In genomic region chr11:83263146-83263545, GRCm38 (mm10) we compare ENCODE assay signal across 9 mouse cellular contexts. TPM values are rescaled to one million over a fixed set of nuclear protein-coding genes. Genes with fewer than 3 reads are reported as not detected.
DNase-seq lines count a peak whose midpoint lies in the region; ATAC-seq lines count a peak whose summit lies in the region.
"Had no signal": no experiment of that assay in that cellular context is flagged by ENCODE, and none has a peak within 500 bp of the region (broad histone marks: within the 10 kb centered on the region; RNA-seq: fewer than 3 reads in every experiment).

No protein-coding gene starts in this region.

- H3K4me3 ChIP-seq in heart, embryonic 16.5 days (ENCODE audit: low read length): no peak overlapping the region
- H3K4me3 ChIP-seq in heart, embryonic 10.5 days: no peak overlapping the region
- no peak overlapping the region for H3K4me3 ChIP-seq in forebrain, embryonic 15.5 days

- no peaks in the 10 kb centered on the region for H3K4me1 ChIP-seq in heart, embryonic 16.5 days (ENCODE audit: control insufficient read depth, insufficient read depth, low read length)
- no peaks in the 10 kb centered on the region for H3K4me1 ChIP-seq in heart, embryonic 10.5 days
- no peaks in the 10 kb centered on the region for H3K4me1 ChIP-seq in forebrain, embryonic 15.5 days

- H3K36me3 ChIP-seq in heart, embryonic 16.5 days (ENCODE audit: control insufficient read depth, insufficient read depth): no peaks in the 10 kb centered on the region
- no peaks in the 10 kb centered on the region for H3K36me3 ChIP-seq in heart, embryonic 10.5 days
- no peaks in the 10 kb centered on the region for H3K36me3 ChIP-seq in forebrain, embryonic 15.5 days

- DNase-seq in heart, embryonic 10.5 days (ENCODE audit: low spot score): no peak
- no peak for DNase-seq in cerebellum, postnatal 25 days
- DNase-seq in urinary bladder, adult 18-20 months (ENCODE audit: low spot score in 2 of 2): no peak

- WGBS in heart, embryonic 16.5 days: 50% methylated on average over 3 of the region's 3 CpGs
- 56% methylated on average over 3 of the region's 3 CpGs for WGBS in heart, embryonic 10.5 days
- 55% methylated on average over 3 of the region's 3 CpGs for WGBS in forebrain, embryonic 15.5 days

- H3K9me3 ChIP-seq in heart, embryonic 16.5 days (replicated peaks; ENCODE audit: control insufficient read depth, low read length): no peaks in the 10 kb centered on the region
- no peaks in the 10 kb centered on the region for H3K9me3 ChIP-seq in heart, embryonic 10.5 days
- no peaks in the 10 kb centered on the region for H3K9me3 ChIP-seq in forebrain, embryonic 15.5 days

- no peak overlapping the region; the same call in 1 of the 2 replicates for H3K27ac ChIP-seq in heart, embryonic 16.5 days (ENCODE audit: low read length)
- no peak overlapping the region for H3K27ac ChIP-seq in heart, embryonic 10.5 days
- H3K27ac ChIP-seq in forebrain, embryonic 15.5 days (replicated peaks): no peak overlapping the region

- no peak overlapping the region for H3K4me2 ChIP-seq in heart, embryonic 16.5 days (ENCODE audit: low read depth, low read length)
- H3K4me2 ChIP-seq in forebrain, embryonic 15.5 days (replicated peaks): no peak overlapping the region

- no peaks in the 10 kb centered on the region for H3K27me3 ChIP-seq in heart, embryonic 16.5 days (ENCODE audit: control insufficient read depth, insufficient read depth, low read length)
- no peaks in the 10 kb centered on the region for H3K27me3 ChIP-seq in heart, embryonic 10.5 days (ENCODE audit: insufficient read depth, poor library complexity, severe bottlenecking)
- no peaks in the 10 kb centered on the region for H3K27me3 ChIP-seq in forebrain, embryonic 15.5 days

- peak; percentile 69; the same call in 1 of the 2 replicates for ATAC-seq in heart, embryonic 16.5 days (replicated peaks; ENCODE audit: extremely low read depth, insufficient read depth, low FRiP score)
- ATAC-seq in CD4-positive, CD25-positive, alpha-beta regulatory T cell, adult 4 months: peak; percentile 47
- ATAC-seq in common myeloid progenitor, adult 5-6 weeks (replicated peaks; ENCODE audit: low read depth, poor library complexity, severe bottlenecking): peak; percentile 83
- peak; percentile 97 for ATAC-seq in megakaryocyte progenitor cell, adult 5-6 weeks (replicated peaks; ENCODE audit: poor library complexity)
- no peak for ATAC-seq in forebrain, embryonic 15.5 days (replicated peaks)

- no peak overlapping the region for H3K9ac ChIP-seq in heart, embryonic 16.5 days (ENCODE audit: low read length)
- no peak overlapping the region for H3K9ac ChIP-seq in forebrain, embryonic 15.5 days (replicated peaks)

RNA-seq across cellular contexts. Expression of gene Slfn14, which starts 23.4 kb away (rescaled TPM):
- 0.17 and 0.19 TPM in 2 replicates for polyA plus RNA-seq in heart, embryonic 16.5 days (2015; fragmentation: Nextera tagmentation; extraction: Ambion mirVana)
- 0.58 and 0.79 TPM in 2 replicates for polyA plus RNA-seq in heart, embryonic 10.5 days (2016; fragmentation: Nextera tagmentation; extraction: Ambion mirVana)
- polyA plus RNA-seq in CD4-positive, CD25-positive, alpha-beta regulatory T cell, adult 4 months (2017; shearing (Covaris generic)): not detected
- total RNA-seq in common myeloid progenitor, adult 5-6 weeks (2017): 0.05 TPM in 1 of 2 replicates, not detected in the other
- total RNA-seq in megakaryocyte progenitor cell, adult 5-6 weeks (2015): 0.24 TPM in 1 of 2 replicates, not detected in the other
- total RNA-seq in megakaryocyte progenitor cell, adult 5-6 weeks (2017): not detected in 2 replicates
- 0.06 TPM in 1 of 2 replicates, not detected in the other for polyA plus RNA-seq in forebrain, embryonic 15.5 days (2015; fragmentation: Nextera tagmentation; extraction: Ambion mirVana)
- total RNA-seq: gastrocnemius, adult 18-20 months had no signal

RNA-seq across cellular contexts. Expression of gene Ap2b1, which starts 35.7 kb away (rescaled TPM):
- 36.0 and 38.3 TPM in 2 replicates for polyA plus RNA-seq in heart, embryonic 16.5 days (2015; fragmentation: Nextera tagmentation; extraction: Ambion mirVana)
- 48.2 and 55.0 TPM in 2 replicates for polyA plus RNA-seq in heart, embryonic 10.5 days (2016; fragmentation: Nextera tagmentation; extraction: Ambion mirVana)
- 10 to 100 TPM; 52.3 to 63.9 TPM for polyA plus RNA-seq in CD4-positive, CD25-positive, alpha-beta regulatory T cell, adult 4 months (2017; shearing (Covaris generic))
- total RNA-seq in common myeloid progenitor, adult 5-6 weeks (2017): 51.7 and 80.9 TPM in 2 replicates
- 52.4 and 58.5 TPM in 2 replicates for total RNA-seq in megakaryocyte progenitor cell, adult 5-6 weeks (2015)
- 51.3 and 67.6 TPM in 2 replicates for total RNA-seq in megakaryocyte progenitor cell, adult 5-6 weeks (2017)
- 106 and 107 TPM in 2 replicates for polyA plus RNA-seq in forebrain, embryonic 15.5 days (2015; fragmentation: Nextera tagmentation; extraction: Ambion mirVana)

RNA-seq across cellular contexts. Expression of gene Pex12, which starts 39.2 kb away (rescaled TPM):
- 8.1 and 10.5 TPM in 2 replicates for polyA plus RNA-seq in heart, embryonic 16.5 days (2015; fragmentation: Nextera tagmentation; extraction: Ambion mirVana)
- 9.6 and 11.9 TPM in 2 replicates for polyA plus RNA-seq in heart, embryonic 10.5 days (2016; fragmentation: Nextera tagmentation; extraction: Ambion mirVana)
- 10 to 100 TPM; 12.5 TPM for polyA plus RNA-seq in CD4-positive, CD25-positive, alpha-beta regulatory T cell, adult 4 months (2017; shearing (Covaris generic))
- 8.2 and 11.5 TPM in 2 replicates for total RNA-seq in common myeloid progenitor, adult 5-6 weeks (2017)
- total RNA-seq in megakaryocyte progenitor cell, adult 5-6 weeks (2015): 12.8 and 13.0 TPM in 2 replicates
- total RNA-seq in megakaryocyte progenitor cell, adult 5-6 weeks (2017): 4.7 and 8.7 TPM in 2 replicates
- polyA plus RNA-seq in forebrain, embryonic 15.5 days (2015; fragmentation: Nextera tagmentation; extraction: Ambion mirVana): 20.2 and 20.3 TPM in 2 replicates
